Mouse (Mus musculus) neural tube, embryonic 11.5 days (tissue): ENCODE measurements around the gene Cacna1g. TPM values are rescaled to one million over a fixed set of nuclear protein-coding genes. Genes with fewer than 3 reads are reported as not detected.

Source experiments
- ATAC-seq: fragments of 200-750 bp; cut with Nextera tagmentation; 2 replicates; pipeline ENCODE4 v1.8.0; 2017; ENCODE audit warnings: moderate number of reproducible peaks, mild to moderate bottlenecking, moderate TSS enrichment, moderate library complexity; ENCODE audit not compliant: insufficient read depth, low FRiP score, low TSS enrichment
- DNase-seq: peaks from one replicate; pipeline ENCODE4 v3.0.0-alpha.2; 2015; ENCODE audit warnings: low spot score
- H3K27ac ChIP-seq: fragments of 300-500 bp; sonication (generic); 2 replicates; pipeline ENCODE4 v1.5.1; 2014; ENCODE audit warnings: low read depth, mild to moderate bottlenecking, low read length
- H3K27me3 ChIP-seq: fragments of 300-500 bp; sonication (generic); 2 replicates; pipeline ENCODE4 v1.6.1; 2014; ENCODE audit warnings: mild to moderate bottlenecking, low read length, mixed read lengths; ENCODE audit not compliant: control insufficient read depth, insufficient read depth
- H3K36me3 ChIP-seq: fragments of 300-500 bp; sonication (generic); 2 replicates; pipeline ENCODE4 v1.6.1; 2014; ENCODE audit warnings: mild to moderate bottlenecking, low read length, moderate library complexity, mixed read lengths; ENCODE audit not compliant: control insufficient read depth, insufficient read depth
- H3K4me1 ChIP-seq: fragments of 300-500 bp; sonication (generic); 2 replicates; pipeline ENCODE4 v1.6.1; 2014; ENCODE audit warnings: low read length, mixed read lengths; ENCODE audit not compliant: control insufficient read depth, insufficient read depth
- H3K4me2 ChIP-seq: fragments of 300-500 bp; sonication (generic); 2 replicates; pipeline ENCODE4 v1.6.1; 2014; ENCODE audit warnings: low read depth, mild to moderate bottlenecking, moderate library complexity
- H3K4me3 ChIP-seq: fragments of 300-500 bp; sonication (generic); 2 replicates; pipeline ENCODE4 v1.5.1; 2014; ENCODE audit warnings: low read depth, low read length
- H3K9ac ChIP-seq: fragments of 300-500 bp; sonication (generic); 2 replicates; pipeline ENCODE4 v1.6.1; 2014; ENCODE audit warnings: mild to moderate bottlenecking, low read length
- H3K9me3 ChIP-seq: fragments of 300-500 bp; sonication (generic); 2 replicates; pipeline ENCODE4 v1.6.1; 2016; ENCODE audit warnings: low read length; ENCODE audit not compliant: control insufficient read depth
- WGBS: fragments of 180-500 bp; shearing (Covaris S2); extraction: QIAGEN DNeasy Blood & Tissue Kit; methylation state at CpG from one replicate; pipeline ENCODE4 v1.1.7; 2014; 5-methylcytosine and 5-hydroxymethylcytosine counted together
- polyA plus RNA-seq: library from polyadenylated mRNA; unstranded; fragments of >200 nt; fragmentation: Nextera tagmentation; extraction: Ambion mirVana; gene quantifications from 2 replicates; pipeline ENCODE4 v1.2.1, GENCODE M21; 2014

Gene Cacna1g
- polyA plus RNA-seq, 1 experiment from 2014 or later: 9.0 TPM

GRCm38 (mm10) chr11:94461856-94462255 is 12.1 kb downstream of the Cacna1g start:
- H3K9me3 ChIP-seq: no peaks in the 10 kb centered on the region
- no peak overlapping the region for H3K4me2 ChIP-seq
- H3K9ac ChIP-seq: no peak overlapping the region
- no peak overlapping the region for H3K27ac ChIP-seq
- H3K36me3 ChIP-seq: no peaks in the 10 kb centered on the region
- H3K4me3 ChIP-seq: no peak overlapping the region
- 95% methylated on average over 11 of the region's 11 CpGs for WGBS
- ATAC-seq (no peak), DNase-seq (no peak)
- H3K27me3 ChIP-seq: no peaks in the 10 kb centered on the region
- peaks cover 10% of the 10 kb centered on the region for H3K4me1 ChIP-seq

- H3K9me3 ChIP-seq: no peaks in the 10 kb centered on the region
- no peak overlapping the region for H3K9ac ChIP-seq
- H3K4me1 ChIP-seq: no peaks in the 10 kb centered on the region
- no peak for DNase-seq
- no peaks in the 10 kb centered on the region for H3K36me3 ChIP-seq
- no peak overlapping the region for H3K4me3 ChIP-seq
- ATAC-seq: no peak
- H3K27ac ChIP-seq: no peak overlapping the region
- WGBS: 78% methylated on average over 15 of the region's 15 CpGs
- H3K27me3 ChIP-seq: no peaks in the 10 kb centered on the region
- no peak overlapping the region for H3K4me2 ChIP-seq
These were observed 17.0 kb downstream of the Cacna1g start for GRCm38 (mm10) chr11:94457001-94457400.

- H3K4me2 ChIP-seq: no peak overlapping the region
- 83% methylated on average over 3 of the region's 3 CpGs for WGBS
- H3K27me3 ChIP-seq: no peaks in the 10 kb centered on the region
- no peak overlapping the region for H3K4me3 ChIP-seq
- no peak for DNase-seq
- no peaks in the 10 kb centered on the region for H3K4me1 ChIP-seq
- no peak overlapping the region for H3K27ac ChIP-seq
- ATAC-seq: no peak
- H3K9me3 ChIP-seq: no peaks in the 10 kb centered on the region
- H3K9ac ChIP-seq: no peak overlapping the region
- no peaks in the 10 kb centered on the region for H3K36me3 ChIP-seq
These were observed 17.7 kb downstream of the Cacna1g start for GRCm38 (mm10) chr11:94456347-94456746.

GRCm38 (mm10) chr11:94455161-94455820 is 18.7 kb downstream of the Cacna1g start:
- H3K9ac ChIP-seq: no peak overlapping the region
- no peak for ATAC-seq
- WGBS: 87% methylated on average over 10 of the region's 10 CpGs

GRCm38 (mm10) chr11:94454756-94455155 is 19.2 kb downstream of the Cacna1g start:
- Histone ChIP-seq H3K36me3 (no peaks in the 10 kb centered on the region), H3K27ac (no peak overlapping the region), H3K4me3 (no peak overlapping the region), H3K27me3 (no peaks in the 10 kb centered on the region), H3K9ac (no peak overlapping the region), H3K9me3 (no peaks in the 10 kb centered on the region), H3K4me2 (no peak overlapping the region), H3K4me1 (no peaks in the 10 kb centered on the region)
- 64% methylated on average over 5 of the region's 5 CpGs for WGBS
- no peak for DNase-seq
- no peak for ATAC-seq

More at GRCm38 (mm10) chr11:94455161-94455820, 18.7 kb downstream of the Cacna1g start:
- H3K27me3 ChIP-seq: no peaks in the 10 kb centered on the region
- no peak overlapping the region for H3K4me2 ChIP-seq
- no peaks in the 10 kb centered on the region for H3K4me1 ChIP-seq
- H3K9me3 ChIP-seq: no peaks in the 10 kb centered on the region
- no peak overlapping the region for H3K27ac ChIP-seq
- no peak overlapping the region for H3K4me3 ChIP-seq
- no peak for DNase-seq
- no peaks in the 10 kb centered on the region for H3K36me3 ChIP-seq

- H3K27ac ChIP-seq: no peak overlapping the region
- no peaks in the 10 kb centered on the region for H3K36me3 ChIP-seq
These were observed 22.8 kb downstream of the Cacna1g start for GRCm38 (mm10) chr11:94451091-94451773.

GRCm38 (mm10) chr11:94449886-94450285 is 24.1 kb downstream of the Cacna1g start:
- H3K36me3 ChIP-seq: no peaks in the 10 kb centered on the region
- H3K9me3 ChIP-seq: no peaks in the 10 kb centered on the region
- 78% methylated on average over 5 of the region's 5 CpGs for WGBS
- no peak overlapping the region for H3K4me3 ChIP-seq
- H3K27me3 ChIP-seq: no peaks in the 10 kb centered on the region
- no peak overlapping the region for H3K27ac ChIP-seq
- DNase-seq (no peak), ATAC-seq (no peak)
- H3K4me2 ChIP-seq: no peak overlapping the region
- peaks cover 3% of the 10 kb centered on the region; the same call in 1 of the 2 replicates for H3K4me1 ChIP-seq
- H3K9ac ChIP-seq: no peak overlapping the region

More at GRCm38 (mm10) chr11:94451091-94451773, 22.8 kb downstream of the Cacna1g start:
- ATAC-seq (no peak), DNase-seq (no peak)
- no peak overlapping the region for H3K4me3 ChIP-seq
- no peak overlapping the region for H3K4me2 ChIP-seq
- H3K9ac ChIP-seq: no peak overlapping the region
- H3K9me3 ChIP-seq: no peaks in the 10 kb centered on the region
- H3K4me1 ChIP-seq: no peaks in the 10 kb centered on the region; the same call in 1 of the 2 replicates
- WGBS: 71% methylated on average over 12 of the region's 12 CpGs
- H3K27me3 ChIP-seq: no peaks in the 10 kb centered on the region

- no peak for DNase-seq
- peaks cover 3% of the 10 kb centered on the region; the same call in 1 of the 2 replicates for H3K4me1 ChIP-seq
- no peak overlapping the region for H3K4me3 ChIP-seq
- 43% methylated on average over 8 of the region's 8 CpGs for WGBS
- no peak overlapping the region for H3K4me2 ChIP-seq
- H3K27me3 ChIP-seq: no peaks in the 10 kb centered on the region
- H3K9me3 ChIP-seq: no peaks in the 10 kb centered on the region
- no peaks in the 10 kb centered on the region for H3K36me3 ChIP-seq
- no peak overlapping the region for H3K9ac ChIP-seq
- ATAC-seq: no peak
- no peak overlapping the region for H3K27ac ChIP-seq
These were observed 24.8 kb downstream of the Cacna1g start for GRCm38 (mm10) chr11:94449239-94449638.

- WGBS: 38% methylated on average over 3 of the region's 3 CpGs
- no peak for ATAC-seq
- Histone ChIP-seq H3K27ac (no peak overlapping the region), H3K9ac (no peak overlapping the region), H3K4me2 (no peak overlapping the region), H3K9me3 (no peaks in the 10 kb centered on the region), H3K27me3 (no peaks in the 10 kb centered on the region), H3K4me3 (no peak overlapping the region), H3K36me3 (no peaks in the 10 kb centered on the region), H3K4me1 (peaks cover 7% of the 10 kb centered on the region; the same call in 1 of the 2 replicates)
- DNase-seq: no peak
These were observed 27.0 kb downstream of the Cacna1g start for GRCm38 (mm10) chr11:94447017-94447416.
